Mouse (Mus musculus): Measurements from ENCODE around the gene Fam160a2.

DNA sequence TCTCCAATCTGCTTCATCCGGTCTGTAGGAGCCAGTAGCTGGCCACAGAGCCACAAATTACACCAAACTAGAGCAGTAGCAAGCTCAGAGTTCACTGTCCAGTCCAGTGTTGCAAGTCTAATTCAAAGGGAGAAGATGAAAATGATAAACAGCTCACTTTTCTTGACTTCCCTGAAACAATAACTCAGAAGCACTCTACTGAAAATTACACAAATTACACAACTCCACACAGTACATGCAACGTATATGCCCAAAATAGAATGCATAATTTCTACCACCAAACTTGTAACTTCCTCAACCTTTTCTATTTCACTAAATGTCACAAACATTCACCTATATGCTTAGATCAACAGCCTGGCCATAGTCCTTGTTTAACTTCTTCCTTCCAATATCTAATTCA, 9.6 kb downstream of the Fam160a2 start:
- TF ChIP-seq POLR2A (IDR thresholded peaks at IDR 0.05; ENCODE audit: insufficient read depth, low read length) (no peak), CTCF (IDR thresholded peaks at IDR 0.05; ENCODE audit: low read depth, low read length) (no peak), EP300 (IDR thresholded peaks at IDR 0.05; ENCODE audit: insufficient read depth, low read depth, low read length) (no peak)
